In genomic region chr2:153298460-153298859, GRCm38 (mm10) we compare ENCODE assay signal across 12 mouse cellular contexts. TPM values are rescaled to one million over a fixed set of nuclear protein-coding genes. Genes with fewer than 3 reads are reported as not detected.
DNase-seq lines count a peak whose midpoint lies in the region; ATAC-seq and TF ChIP-seq lines count a peak whose summit lies in the region.
"Had no signal": no experiment of that assay in that cellular context is flagged by ENCODE, and none has a peak within 500 bp of the region (broad histone marks: within the 10 kb centered on the region; RNA-seq: fewer than 3 reads in every experiment).

No protein-coding gene starts in this region.

- no peak for TF ChIP-seq CTCF in spleen, adult 2 months (IDR thresholded peaks at IDR 0.05; ENCODE audit: extremely low read depth, insufficient read depth, insufficient read length, insufficient replicate concordance)
- TF ChIP-seq CTCF in forebrain, postnatal 0 days (IDR thresholded peaks at IDR 0.05; ENCODE audit: low read depth), result no peak

- peaks cover 12% of the 10 kb centered on the region for H3K4me1 ChIP-seq in kidney, embryonic 16.5 days (ENCODE audit: insufficient read depth, low read length)
- H3K4me1 ChIP-seq in spleen, adult 2 months (ENCODE audit: control insufficient read depth, insufficient read depth, insufficient read length), result peaks cover 6% of the 10 kb centered on the region; the same call in 1 of the 2 replicates
- no peaks in the 10 kb centered on the region for H3K4me1 ChIP-seq in forebrain, postnatal 0 days (ENCODE audit: insufficient read depth)
- H3K4me1 ChIP-seq in midbrain, embryonic 16.5 days (ENCODE audit: control insufficient read depth, insufficient read depth, low read length), result no peaks in the 10 kb centered on the region
- H3K4me1 ChIP-seq: embryonic facial prominence, embryonic 12.5 days; forebrain, embryonic 13.5 days; lung, embryonic 15.5 days had no signal

- WGBS in kidney, embryonic 16.5 days, result 33% methylated on average over 4 of the region's 4 CpGs
- WGBS in spleen, adult 2 months, result 60% methylated on average over 4 of the region's 4 CpGs
- WGBS in forebrain, postnatal 0 days, result 86% methylated on average over 4 of the region's 4 CpGs
- WGBS in midbrain, embryonic 16.5 days, result 81% methylated on average over 4 of the region's 4 CpGs

- ATAC-seq in CD4-positive, CD25-positive, alpha-beta regulatory T cell, adult 4 months, result no peak
- ATAC-seq in kidney, embryonic 16.5 days (ENCODE audit: low FRiP score, low TSS enrichment), result no peak
- ATAC-seq in forebrain, postnatal 0 days, result no peak
- ATAC-seq in midbrain, embryonic 16.5 days, result no peak
- ATAC-seq: forebrain, embryonic 13.5 days had no signal

- no peaks in the 10 kb centered on the region for H3K27me3 ChIP-seq in kidney, embryonic 16.5 days (ENCODE audit: insufficient read depth, low read length)
- H3K27me3 ChIP-seq in spleen, adult 2 months (ENCODE audit: control insufficient read depth, insufficient read depth, low read length), result no peaks in the 10 kb centered on the region
- no peaks in the 10 kb centered on the region for H3K27me3 ChIP-seq in forebrain, postnatal 0 days (ENCODE audit: insufficient read depth, low read length)
- H3K27me3 ChIP-seq in midbrain, embryonic 16.5 days (ENCODE audit: control insufficient read depth, insufficient read depth, low read depth, low read length), result no peaks in the 10 kb centered on the region
- H3K27me3 ChIP-seq: embryonic facial prominence, embryonic 12.5 days; forebrain, embryonic 13.5 days; lung, embryonic 15.5 days; neural tube, embryonic 15.5 days had no signal

- H3K4me2 ChIP-seq in kidney, embryonic 16.5 days (replicated peaks; ENCODE audit: low read depth, low read length), result no peak overlapping the region
- no peak overlapping the region for H3K4me2 ChIP-seq in forebrain, postnatal 0 days (ENCODE audit: low read depth)
- H3K4me2 ChIP-seq in midbrain, embryonic 16.5 days (ENCODE audit: low read length), result no peak overlapping the region
- H3K4me2 ChIP-seq: embryonic facial prominence, embryonic 12.5 days; forebrain, embryonic 13.5 days; lung, embryonic 15.5 days; neural tube, embryonic 15.5 days had no signal

- TF ChIP-seq POLR2A in spleen, adult 2 months (IDR thresholded peaks at IDR 0.05; ENCODE audit: low read depth, low read length), result no peak

- H3K27ac ChIP-seq in kidney, embryonic 16.5 days (ENCODE audit: low read length), result peak overlapping the region; percentile 48
- peak overlapping the region; percentile 54 for H3K27ac ChIP-seq in spleen, adult 2 months (ENCODE audit: insufficient read depth, low read length)
- H3K27ac ChIP-seq in forebrain, postnatal 0 days (ENCODE audit: low read depth, low read length), result no peak overlapping the region
- no peak overlapping the region for H3K27ac ChIP-seq in midbrain, embryonic 16.5 days (ENCODE audit: low read length)
- H3K27ac ChIP-seq: embryonic facial prominence, embryonic 12.5 days; forebrain, embryonic 13.5 days; lung, embryonic 15.5 days had no signal

- DNase-seq in CD4-positive, CD25-positive, alpha-beta regulatory T cell, adult 2 months (ENCODE audit: low read depth, low spot score), result peak; percentile 16
- DNase-seq in kidney, postnatal 25 days, result no peak
- DNase-seq in spleen, adult 2 months (ENCODE audit: low read depth in 1 of 2, low spot score in 2 of 2), result no peak
- no peak for DNase-seq in spleen, postnatal 4 days (ENCODE audit: low spot score in 2 of 2)
- no peak for DNase-seq in forebrain, postnatal 0 days

- H3K36me3 ChIP-seq in kidney, embryonic 16.5 days (ENCODE audit: insufficient read depth, low read length), result no peaks in the 10 kb centered on the region
- no peaks in the 10 kb centered on the region for H3K36me3 ChIP-seq in spleen, adult 2 months (ENCODE audit: control insufficient read depth, insufficient read depth, low read length)
- no peaks in the 10 kb centered on the region for H3K36me3 ChIP-seq in forebrain, postnatal 0 days (ENCODE audit: insufficient read depth)
- no peaks in the 10 kb centered on the region for H3K36me3 ChIP-seq in midbrain, embryonic 16.5 days (ENCODE audit: control insufficient read depth, insufficient read depth, low read length)
- H3K36me3 ChIP-seq: embryonic facial prominence, embryonic 12.5 days; lung, embryonic 15.5 days; neural tube, embryonic 15.5 days had no signal

- H3K4me3 ChIP-seq in kidney, embryonic 16.5 days (ENCODE audit: low read length), result no peak overlapping the region
- no peak overlapping the region for H3K4me3 ChIP-seq in spleen, adult 2 months (ENCODE audit: extremely low read depth, insufficient read depth, insufficient read length)
- no peak overlapping the region for H3K4me3 ChIP-seq in forebrain, postnatal 0 days (ENCODE audit: low read depth, low read length)
- no peak overlapping the region for H3K4me3 ChIP-seq in midbrain, embryonic 16.5 days (ENCODE audit: low read depth, low read length)
- H3K4me3 ChIP-seq: embryonic facial prominence, embryonic 12.5 days; forebrain, embryonic 13.5 days; lung, embryonic 15.5 days; neural tube, embryonic 15.5 days had no signal

- H3K9me3 ChIP-seq in kidney, embryonic 16.5 days (ENCODE audit: low read length), result no peaks in the 10 kb centered on the region
- H3K9me3 ChIP-seq in forebrain, postnatal 0 days (ENCODE audit: low read length), result no peaks in the 10 kb centered on the region
- no peaks in the 10 kb centered on the region for H3K9me3 ChIP-seq in midbrain, embryonic 16.5 days (replicated peaks; ENCODE audit: control insufficient read depth, low read length, poor library complexity, severe bottlenecking)
- H3K9me3 ChIP-seq: embryonic facial prominence, embryonic 12.5 days; forebrain, embryonic 13.5 days; lung, embryonic 15.5 days; neural tube, embryonic 15.5 days had no signal

- H3K9ac ChIP-seq in kidney, embryonic 16.5 days (replicated peaks; ENCODE audit: low read length), result no peak overlapping the region
- H3K9ac ChIP-seq in forebrain, postnatal 0 days, result no peak overlapping the region
- no peak overlapping the region for H3K9ac ChIP-seq in midbrain, embryonic 16.5 days (ENCODE audit: low read depth, low read length)
- H3K9ac ChIP-seq: embryonic facial prominence, embryonic 12.5 days; lung, embryonic 15.5 days; neural tube, embryonic 15.5 days had no signal

RNA-seq across cellular contexts. Expression of gene Kif3b, which starts 7.2 kb away (rescaled TPM):
- 10 to 100 TPM; 11.2 to 13.0 TPM for polyA plus RNA-seq in CD4-positive, CD25-positive, alpha-beta regulatory T cell, adult 4 months (2017; shearing (Covaris generic))
- 8.9 TPM in 2 replicates for polyA plus RNA-seq in kidney, embryonic 16.5 days (2015; fragmentation: Nextera tagmentation; extraction: Ambion mirVana)
- 5.1 and 5.6 TPM in 2 replicates for polyA plus RNA-seq in spleen, adult 2 months (2012; rRNA removed)
- total RNA-seq in forebrain, postnatal 0 days (2014; rRNA removed), result 56.6 and 62.5 TPM in 2 replicates
- 17.4 and 20.6 TPM in 2 replicates for polyA plus RNA-seq in forebrain, postnatal 0 days (2015; fragmentation: Nextera tagmentation; extraction: Ambion mirVana)
- 25.8 and 26.9 TPM in 2 replicates for polyA plus RNA-seq in midbrain, embryonic 16.5 days (2015; fragmentation: Nextera tagmentation; extraction: Ambion mirVana)

RNA-seq across cellular contexts. Expression of gene Asxl1, which starts 47.2 kb away (rescaled TPM):
- polyA plus RNA-seq in CD4-positive, CD25-positive, alpha-beta regulatory T cell, adult 4 months (2017; shearing (Covaris generic)), result 10 to 100 TPM; 12.3 to 20.9 TPM
- 11.6 and 11.7 TPM in 2 replicates for polyA plus RNA-seq in kidney, embryonic 16.5 days (2015; fragmentation: Nextera tagmentation; extraction: Ambion mirVana)
- polyA plus RNA-seq in spleen, adult 2 months (2012; rRNA removed), result 9.9 and 10.0 TPM in 2 replicates
- total RNA-seq in forebrain, postnatal 0 days (2014; rRNA removed), result 26.2 and 32.6 TPM in 2 replicates
- polyA plus RNA-seq in forebrain, postnatal 0 days (2015; fragmentation: Nextera tagmentation; extraction: Ambion mirVana), result 8.4 and 12.3 TPM in 2 replicates
- 9.0 and 9.2 TPM in 2 replicates for polyA plus RNA-seq in midbrain, embryonic 16.5 days (2015; fragmentation: Nextera tagmentation; extraction: Ambion mirVana)

RNA-seq across cellular contexts. Expression of gene Pofut1, which starts 57.1 kb away (rescaled TPM):
- 10 to 100 TPM in 1 of 2 experiments, 1 to 10 TPM in 1; 9.4 to 11.9 TPM for polyA plus RNA-seq in CD4-positive, CD25-positive, alpha-beta regulatory T cell, adult 4 months (2017; shearing (Covaris generic))
- 6.5 and 6.9 TPM in 2 replicates for polyA plus RNA-seq in kidney, embryonic 16.5 days (2015; fragmentation: Nextera tagmentation; extraction: Ambion mirVana)
- polyA plus RNA-seq in spleen, adult 2 months (2012; rRNA removed), result 18.7 and 22.5 TPM in 2 replicates
- total RNA-seq in forebrain, postnatal 0 days (2014; rRNA removed), result 16.0 and 22.9 TPM in 2 replicates
- polyA plus RNA-seq in forebrain, postnatal 0 days (2015; fragmentation: Nextera tagmentation; extraction: Ambion mirVana), result 1.5 and 3.4 TPM in 2 replicates
- 5.2 and 6.4 TPM in 2 replicates for polyA plus RNA-seq in midbrain, embryonic 16.5 days (2015; fragmentation: Nextera tagmentation; extraction: Ambion mirVana)

RNA-seq across cellular contexts. Expression of gene Plagl2, which starts 57.2 kb away (rescaled TPM):
- polyA plus RNA-seq in CD4-positive, CD25-positive, alpha-beta regulatory T cell, adult 4 months (2017; shearing (Covaris generic)), result 10 to 100 TPM; 20.2 to 23.1 TPM
- polyA plus RNA-seq in kidney, embryonic 16.5 days (2015; fragmentation: Nextera tagmentation; extraction: Ambion mirVana), result 14.0 and 17.3 TPM in 2 replicates
- polyA plus RNA-seq in spleen, adult 2 months (2012; rRNA removed), result 10.7 and 11.3 TPM in 2 replicates
- total RNA-seq in forebrain, postnatal 0 days (2014; rRNA removed), result 3.7 and 5.1 TPM in 2 replicates
- 2.1 and 2.5 TPM in 2 replicates for polyA plus RNA-seq in forebrain, postnatal 0 days (2015; fragmentation: Nextera tagmentation; extraction: Ambion mirVana)
- polyA plus RNA-seq in midbrain, embryonic 16.5 days (2015; fragmentation: Nextera tagmentation; extraction: Ambion mirVana), result 5.2 and 5.4 TPM in 2 replicates

Comparison
In these comparisons a context has a peak if more than half of its experiments do, and no peak if none do; other contexts are left out.
1. H3K27ac ChIP-seq: peak in kidney, embryonic 16.5 days (single experiment) and spleen, adult 2 months (single experiment); none in forebrain, postnatal 0 days (single experiment) and midbrain, embryonic 16.5 days (single experiment).